20 mouse cellular contexts compared by ENCODE assay signal in genomic region chr9:32531588-32531987, GRCm38 (mm10). TPM values are rescaled to one million over a fixed set of nuclear protein-coding genes. Genes with fewer than 3 reads are reported as not detected.
DNase-seq lines count a peak whose midpoint lies in the region; ATAC-seq and TF ChIP-seq lines count a peak whose summit lies in the region.
"Had no signal": no experiment of that assay in that cellular context is flagged by ENCODE, and none has a peak within 500 bp of the region (broad histone marks: within the 10 kb centered on the region; RNA-seq: fewer than 3 reads in every experiment).

No protein-coding gene starts in this region.

- TF ChIP-seq POLR2A in CH12.LX (IDR thresholded peaks at IDR 0.05; ENCODE audit: low read depth, low read length): no peak
- no peak for TF ChIP-seq POLR2A in bone marrow macrophage, adult 2 months (IDR thresholded peaks at IDR 0.05; ENCODE audit: borderline replicate concordance, low read depth, low read length)

- TF ChIP-seq EP300 in CH12.LX (IDR thresholded peaks at IDR 0.05; ENCODE audit: low read length): no peak

- WGBS in heart, embryonic 12.5 days: 74% methylated on average over 4 of the region's 4 CpGs
- 92% methylated on average over 4 of the region's 4 CpGs for WGBS in limb, embryonic 12.5 days
- 87% methylated on average over 4 of the region's 4 CpGs for WGBS in limb, embryonic 10.5 days

- no peak for ATAC-seq in heart, embryonic 12.5 days (ENCODE audit: insufficient number of reproducible peaks, low FRiP score)
- ATAC-seq in limb, embryonic 12.5 days (ENCODE audit: insufficient number of reproducible peaks, insufficient read depth, low FRiP score, low TSS enrichment, low read depth): no peak
- ATAC-seq: forebrain, embryonic 14.5 days; hindbrain, postnatal 0 days; midbrain, embryonic 16.5 days had no signal

- no peaks in the 10 kb centered on the region for H3K9me3 ChIP-seq in heart, embryonic 12.5 days (replicated peaks)
- no peaks in the 10 kb centered on the region for H3K9me3 ChIP-seq in limb, embryonic 12.5 days
- no peaks in the 10 kb centered on the region for H3K9me3 ChIP-seq in limb, embryonic 10.5 days (replicated peaks)
- H3K9me3 ChIP-seq in CH12.LX (replicated peaks; ENCODE audit: low read length): no peaks in the 10 kb centered on the region
- H3K9me3 ChIP-seq: G1E; limb, embryonic 15.5 days had no signal

- no peak overlapping the region for H3K9ac ChIP-seq in heart, embryonic 12.5 days
- no peak overlapping the region for H3K9ac ChIP-seq in limb, embryonic 12.5 days (replicated peaks)
- H3K9ac ChIP-seq in CH12.LX (ENCODE audit: insufficient read depth, low read depth): peak overlapping the region; percentile 35; the same call in 1 of the 2 replicates
- H3K9ac ChIP-seq: limb, embryonic 15.5 days had no signal

- H3K4me1 ChIP-seq in heart, embryonic 12.5 days (replicated peaks): peaks cover 16% of the 10 kb centered on the region
- peaks cover 8% of the 10 kb centered on the region for H3K4me1 ChIP-seq in limb, embryonic 12.5 days (replicated peaks)
- peaks cover 4% of the 10 kb centered on the region; the same call in 1 of the 2 replicates for H3K4me1 ChIP-seq in limb, embryonic 10.5 days
- peaks cover 25 to 88% of the 10 kb centered on the region in 2 experiments for H3K4me1 ChIP-seq in CH12.LX (ENCODE audit: control insufficient read depth in 1 of 2, insufficient read depth in 2 of 2)
- H3K4me1 ChIP-seq in bone marrow macrophage, adult 2 months (ENCODE audit: control insufficient read depth, insufficient read depth, low read length): peaks cover 52% of the 10 kb centered on the region
- H3K4me1 ChIP-seq: limb, embryonic 15.5 days had no signal

- H3K4me2 ChIP-seq in heart, embryonic 12.5 days: no peak overlapping the region
- no peak overlapping the region for H3K4me2 ChIP-seq in limb, embryonic 12.5 days
- H3K4me2 ChIP-seq in CH12.LX (ENCODE audit: insufficient read depth, low read depth, poor library complexity, severe bottlenecking): peak overlapping the region; percentile 72
- H3K4me2 ChIP-seq: limb, embryonic 15.5 days had no signal

- in situ Hi-C loops in CH12.LX (cut with MboI; ENCODE audit: low pct_ligation_motif_present, low pct_unique_long_range_greater_than_20kb, low sequenced_read_pairs): no loop called here

- H3K79me2 ChIP-seq in CH12.LX (replicated peaks; ENCODE audit: control insufficient read depth, extremely low read depth, insufficient read depth, poor library complexity, severe bottlenecking): peaks cover 68% of the 10 kb centered on the region

- no peak for TF ChIP-seq CTCF in CH12.LX (conservative IDR thresholded peaks at IDR 0.05 in 1 of 2, IDR thresholded peaks at IDR 0.05 in 1 of 2; ENCODE audit: low read depth in 2 of 2, low read length in 2 of 2)
- no peak for TF ChIP-seq CTCF in bone marrow macrophage, adult 2 months (IDR thresholded peaks at IDR 0.05; ENCODE audit: low read depth, low read length)

- no peaks in the 10 kb centered on the region for H3K36me3 ChIP-seq in heart, embryonic 12.5 days
- H3K36me3 ChIP-seq in limb, embryonic 12.5 days: peaks cover 20% of the 10 kb centered on the region
- peaks cover 70% of the 10 kb centered on the region for H3K36me3 ChIP-seq in limb, embryonic 10.5 days
- H3K36me3 ChIP-seq in CH12.LX (replicated peaks in 1 of 2; ENCODE audit: control insufficient read depth in 1 of 2, insufficient read depth in 1 of 2, low read length in 1 of 2): peaks cover 0 to 42% of the 10 kb centered on the region in 2 experiments
- H3K36me3 ChIP-seq: G1E; limb, embryonic 15.5 days had no signal

- peak overlapping the region; percentile 33; the same call in 1 of the 2 replicates for H3K27ac ChIP-seq in heart, embryonic 12.5 days (ENCODE audit: poor library complexity, severe bottlenecking)
- H3K27ac ChIP-seq in limb, embryonic 12.5 days: 0 out of 2 replicates have a peak overlapping the region, but pooled peaks have one; percentile 25
- H3K27ac ChIP-seq in limb, embryonic 10.5 days: no peak overlapping the region
- peak overlapping the region; percentile 20; the same call in 1 of the 2 replicates for H3K27ac ChIP-seq in CH12.LX (ENCODE audit: insufficient read depth, low read depth)
- peak overlapping the region; percentile 1; the same call in 1 of the 2 replicates for H3K27ac ChIP-seq in bone marrow macrophage, adult 2 months (ENCODE audit: insufficient read depth, low read depth, low read length)
- H3K27ac ChIP-seq: hindbrain, postnatal 0 days; limb, embryonic 15.5 days had no signal

- no peak overlapping the region for H3K4me3 ChIP-seq in heart, embryonic 12.5 days
- H3K4me3 ChIP-seq in limb, embryonic 12.5 days (replicated peaks): no peak overlapping the region
- no peak overlapping the region for H3K4me3 ChIP-seq in limb, embryonic 10.5 days
- no peak overlapping the region for H3K4me3 ChIP-seq in CH12.LX (replicated peaks in 1 of 3; ENCODE audit: low read depth in 2 of 3, low read length in 2 of 3, poor library complexity in 1 of 3)
- H3K4me3 ChIP-seq in bone marrow macrophage, adult 2 months (ENCODE audit: insufficient read depth, low read length): no peak overlapping the region
- H3K4me3 ChIP-seq: limb, embryonic 15.5 days had no signal

- H3K27me3 ChIP-seq in heart, embryonic 12.5 days (replicated peaks): no peaks in the 10 kb centered on the region
- H3K27me3 ChIP-seq in limb, embryonic 12.5 days: no peaks in the 10 kb centered on the region
- H3K27me3 ChIP-seq in limb, embryonic 10.5 days (ENCODE audit: low read depth, poor library complexity, severe bottlenecking): no peaks in the 10 kb centered on the region
- no peaks in the 10 kb centered on the region for H3K27me3 ChIP-seq in CH12.LX (replicated peaks)
- H3K27me3 ChIP-seq: limb, embryonic 15.5 days had no signal

- no peak for DNase-seq in heart, postnatal 4 days
- no peak for DNase-seq in limb, embryonic 10.5 days (ENCODE audit: low spot score)
- no peak for DNase-seq in CH12.LX (ENCODE audit: extremely low read depth)
- DNase-seq in frontal cortex, postnatal 36 days (ENCODE audit: low spot score in 2 of 2): no peak
- DNase-seq: adrenal gland, adult 2 months; cerebellum, adult 8-10 months; gastrocnemius, postnatal 10 days; heart, adult 18-20 months; kidney, adult 18-20 months; kidney, postnatal 4 days; lung, adult 18-20 months; lung, postnatal 14 days had no signal

- dilution Hi-C loops in CH12.LX (cut with MboI; ENCODE audit: extremely low pct_ligation_motif_present, extremely low pct_unique_long_range_greater_than_20kb, low sequenced_read_pairs): no loop called here

- no peak for TF ChIP-seq RAD21 in CH12.LX (IDR thresholded peaks at IDR 0.05; ENCODE audit: low read depth, low read length)

TF ChIP-seq in CH12.LX, 34 proteins besides CTCF, POLR2A, EP300 and RAD21:
- 0 out of 2 replicates have a peak, but pooled peaks have one; percentile 9 for TF ChIP-seq USF2 (conservative IDR thresholded peaks at IDR 0.05; ENCODE audit: low read depth, low read length)
- no peak for TF ChIP-seq TBP (conservative IDR thresholded peaks at IDR 0.05; ENCODE audit: low read depth, low read length)
- TF ChIP-seq NRF1 (IDR thresholded peaks at IDR 0.05; ENCODE audit: low read depth, low read length): no peak
- TF ChIP-seq BHLHE40 (IDR thresholded peaks at IDR 0.05; ENCODE audit: low read depth, low read length): peak; percentile 60
- no peak for TF ChIP-seq TCF12 (IDR thresholded peaks at IDR 0.05; ENCODE audit: low read depth, low read length)
- no peak for TF ChIP-seq RCOR1 (conservative IDR thresholded peaks at IDR 0.05; ENCODE audit: low read depth, low read length)
- no peak for TF ChIP-seq GABPA (IDR thresholded peaks at IDR 0.05; ENCODE audit: insufficient replicate concordance, low read depth, low read length)
- no peak for TF ChIP-seq ZKSCAN1 (IDR thresholded peaks at IDR 0.05; ENCODE audit: borderline replicate concordance, low read depth, low read length)
- TF ChIP-seq ZC3H11A (IDR thresholded peaks at IDR 0.05; ENCODE audit: low read depth, low read length): no peak
- no peak for TF ChIP-seq ZNF384 (IDR thresholded peaks at IDR 0.05; ENCODE audit: low read depth, low read length)
- no peak for TF ChIP-seq SIN3A (IDR thresholded peaks at IDR 0.05; ENCODE audit: low read length)
- TF ChIP-seq MAZ (IDR thresholded peaks at IDR 0.05; ENCODE audit: low read depth, low read length): no peak
- no peak for TF ChIP-seq KAT2A (IDR thresholded peaks at IDR 0.05; ENCODE audit: insufficient replicate concordance, low read length)
- no peak for TF ChIP-seq ZMIZ1 (IDR thresholded peaks at IDR 0.05; ENCODE audit: low read depth, low read length)
- no peak for TF ChIP-seq PAX5 (IDR thresholded peaks at IDR 0.05; ENCODE audit: low read length)
- no peak for TF ChIP-seq MYC (IDR thresholded peaks at IDR 0.05; ENCODE audit: low read depth, low read length)
- peak; percentile 15; the same call in 1 of the 2 replicates for TF ChIP-seq USF1 (IDR thresholded peaks at IDR 0.05; ENCODE audit: low read depth, low read length)
- TF ChIP-seq MAFK (IDR thresholded peaks at IDR 0.05; ENCODE audit: insufficient replicate concordance, low read length): no peak
TF ChIP-seq in CH12.LX: peak in this region for 3.

RNA-seq across cellular contexts. Expression of gene Fli1, which starts 11.1 kb away (rescaled TPM):
- polyA plus RNA-seq in heart, embryonic 12.5 days (2016; fragmentation: Nextera tagmentation; extraction: Ambion mirVana): 20.1 and 20.2 TPM in 2 replicates
- total RNA-seq in heart, postnatal 4 days (2021): 10 to 100 TPM; 38.9 to 41.1 TPM
- polyA plus RNA-seq in limb, embryonic 12.5 days (2016; fragmentation: Nextera tagmentation; extraction: Ambion mirVana): 55.6 and 55.9 TPM in 2 replicates
- 50.6 and 71.2 TPM in 2 replicates for polyA plus RNA-seq in limb, embryonic 10.5 days (2016; fragmentation: Nextera tagmentation; extraction: Ambion mirVana)
- total RNA-seq in CH12.LX (2012; rRNA removed) (20.8 and 23.3 TPM in 2 replicates), CH12.LX (2014; rRNA removed) (29.3 TPM in 2 replicates)
- 20.3 and 20.6 TPM in 2 replicates for polyA plus RNA-seq in CH12.LX (2012; ENCODE audit: insufficient read length, low read depth)
- 124 and 127 TPM in 2 replicates for polyA plus RNA-seq in bone marrow macrophage, adult 2 months (2012; ENCODE audit: insufficient read depth, insufficient read length, missing spikeins)
